Mouse (Mus musculus) liver, adult 2 months (tissue): ENCODE data around the gene Armc2. TPM values are rescaled to one million over a fixed set of nuclear protein-coding genes. Genes with fewer than 3 reads are reported as not detected.
A peak's percentile ranks its signal among the peaks of the same experiment; 100 is the strongest.

Experiments
- DNase-seq: peaks from one replicate; pipeline ENCODE4 v3.0.0-alpha.2; 2011; ENCODE audit warnings: low read depth, low spot score; ENCODE audit errors: extremely low read depth
- H3K27ac ChIP-seq: fragments of 200-500 bp; replicated peaks from 2 replicates; pipeline ENCODE4 v1.5.1; 2012; ENCODE audit warnings: low read depth, mild to moderate bottlenecking, control low read depth, inconsistent platforms, low read length; ENCODE audit not compliant: insufficient read depth
- H3K27me3 ChIP-seq: fragments of 200-500 bp; 2 replicates; pipeline ENCODE4 v1.6.1; 2012; ENCODE audit warnings: mild to moderate bottlenecking, moderate library complexity, low read length, inconsistent platforms; ENCODE audit not compliant: control insufficient read depth, insufficient read depth
- H3K36me3 ChIP-seq: fragments of 200-500 bp; 2 replicates; pipeline ENCODE4 v1.6.1; 2012; ENCODE audit warnings: low read length, inconsistent platforms; ENCODE audit not compliant: control insufficient read depth, insufficient read depth
- H3K4me1 ChIP-seq: fragments of 200-500 bp; 2 replicates; pipeline ENCODE4 v1.6.1; 2011; ENCODE audit warnings: low read length; ENCODE audit not compliant: control insufficient read depth, insufficient read depth
- H3K4me3 ChIP-seq: fragments of 200-500 bp; 2 replicates; pipeline ENCODE4 v1.5.1; 2011; ENCODE audit warnings: low read depth, mild to moderate bottlenecking, control low read depth, low read length, moderate library complexity; ENCODE audit not compliant: insufficient read depth
- H3K79me2 ChIP-seq: fragments of 200-500 bp; 2 replicates; pipeline ENCODE4 v1.6.1; 2012; ENCODE audit warnings: inconsistent platforms, mild to moderate bottlenecking, low read length, moderate library complexity; ENCODE audit not compliant: control insufficient read depth, insufficient read depth
- H3K9ac ChIP-seq: fragments of 200-500 bp; 2 replicates; pipeline ENCODE4 v1.6.1; 2012; ENCODE audit warnings: low read depth, mild to moderate bottlenecking, control low read depth, inconsistent platforms, low read length
- CTCF ChIP-seq: fragments of 200-500 bp; IDR thresholded peaks from 2 replicates; pipeline ENCODE4 v1.5.1; 2011; ENCODE audit warnings: low read depth, low read length, control low read depth
- POLR2A ChIP-seq: fragments of 200-500 bp; IDR thresholded peaks from 2 replicates; pipeline ENCODE4 v1.6.1; 2011; ENCODE audit warnings: low read length, control low read depth; ENCODE audit not compliant: insufficient read depth; ENCODE audit errors: extremely low read depth
- WGBS: fragments of 180-500 bp; shearing (Covaris S2); methylation state at CpG from one replicate; pipeline ENCODE4 v1.1.7; 2018; 5-methylcytosine and 5-hydroxymethylcytosine counted together
- polyA plus RNA-seq: library from polyadenylated mRNA; depleted of rRNA; stranded (reverse); fragments of >200 nt; gene quantifications from 2 replicates; pipeline ENCODE4 v1.2.3, GENCODE M21; 2012
- total RNA-seq: library from RNA; depleted of rRNA; stranded (reverse); fragments of >200 nt; gene quantifications from 2 replicates; pipeline ENCODE4 v1.2.3, GENCODE M21; 2014

The Armc2 gene
- total and polyA plus RNA-seq, 2 experiments = 0.09 TPM; not detected in 1

DNA sequence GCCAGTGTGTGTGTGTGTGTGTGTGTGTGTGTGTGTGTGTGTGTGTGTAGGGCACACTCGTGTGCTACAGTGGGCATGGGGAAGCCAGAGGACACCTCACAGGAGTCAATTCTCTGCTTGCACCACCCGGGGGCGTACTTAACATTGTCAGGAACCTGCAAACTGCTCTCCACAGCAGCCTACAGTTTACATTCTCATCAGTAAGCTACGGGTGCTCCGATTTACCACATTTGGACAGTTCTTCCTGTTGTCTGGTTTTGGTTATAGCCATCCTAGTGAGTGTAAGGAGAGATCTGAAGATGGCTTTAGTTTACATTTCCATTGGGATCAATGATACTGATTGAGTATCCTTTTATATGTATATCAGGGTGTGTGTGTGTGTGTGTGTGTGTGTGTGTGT is 11.3 kb upstream of the Armc2 start:
- no peaks in the 10 kb centered on the region for H3K4me1 ChIP-seq
- no peaks in the 10 kb centered on the region for H3K79me2 ChIP-seq
- no peak for TF ChIP-seq CTCF
- no peak for TF ChIP-seq POLR2A
- no peaks in the 10 kb centered on the region for H3K27me3 ChIP-seq
- H3K9ac ChIP-seq = no peak overlapping the region
- H3K27ac ChIP-seq = no peak overlapping the region
- WGBS = 82% methylated on average over 5 of the region's 5 CpGs
- DNase-seq = peak; percentile 1
- no peak overlapping the region for H3K4me3 ChIP-seq
- H3K36me3 ChIP-seq = no peaks in the 10 kb centered on the region

GRCm38 (mm10) chr10:42027337-42027736 is 9.1 kb upstream of the Armc2 start:
- no peak overlapping the region for H3K4me3 ChIP-seq
- no peak overlapping the region for H3K9ac ChIP-seq
- no peaks in the 10 kb centered on the region; the same call in 1 of the 2 replicates for H3K27me3 ChIP-seq
- H3K36me3 ChIP-seq = no peaks in the 10 kb centered on the region
- H3K4me1 ChIP-seq = no peaks in the 10 kb centered on the region
- no peak for TF ChIP-seq CTCF
- TF ChIP-seq POLR2A = no peak
- H3K79me2 ChIP-seq = no peaks in the 10 kb centered on the region
- WGBS = 89% methylated on average over 11 of the region's 11 CpGs
- no peak for DNase-seq
- no peak overlapping the region for H3K27ac ChIP-seq

DNA sequence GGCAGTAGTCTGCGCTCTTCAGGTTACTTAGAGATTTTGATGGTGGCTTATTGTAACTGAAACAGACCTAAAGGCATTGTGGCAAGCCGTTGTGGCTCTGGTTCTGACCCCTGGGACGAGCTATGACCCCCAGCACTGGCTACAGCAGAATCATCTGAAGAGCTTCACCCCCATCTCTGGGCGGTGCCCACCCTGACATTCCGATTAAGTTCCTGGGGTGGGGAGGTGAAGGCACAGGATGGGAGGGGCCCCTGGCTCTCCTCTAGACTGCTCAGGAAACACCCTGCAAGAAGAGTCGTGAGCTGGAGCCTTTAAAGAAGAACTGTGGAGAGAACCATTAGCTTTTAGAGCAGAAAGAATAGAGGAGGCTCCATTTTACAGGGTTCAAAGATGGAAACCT is 6.2 kb upstream of the Armc2 start:
- WGBS = 82% methylated on average over 6 of the region's 6 CpGs
- no peak for DNase-seq
- no peak overlapping the region for H3K4me3 ChIP-seq
- no peak overlapping the region for H3K27ac ChIP-seq
- no peaks in the 10 kb centered on the region for H3K36me3 ChIP-seq
- no peak overlapping the region for H3K9ac ChIP-seq
- H3K79me2 ChIP-seq = no peaks in the 10 kb centered on the region
- H3K27me3 ChIP-seq = no peaks in the 10 kb centered on the region; the same call in 1 of the 2 replicates
- no peaks in the 10 kb centered on the region for H3K4me1 ChIP-seq
- TF ChIP-seq POLR2A (no peak), CTCF (no peak)

GRCm38 (mm10) chr10:42021536-42021935 is 3.3 kb upstream of the Armc2 start:
- Histone ChIP-seq H3K4me1 (no peaks in the 10 kb centered on the region), H3K9ac (no peak overlapping the region), H3K79me2 (no peaks in the 10 kb centered on the region), H3K27ac (no peak overlapping the region), H3K36me3 (no peaks in the 10 kb centered on the region), H3K4me3 (no peak overlapping the region), H3K27me3 (no peaks in the 10 kb centered on the region; the same call in 1 of the 2 replicates)
- TF ChIP-seq CTCF (no peak), POLR2A (no peak)
- DNase-seq = no peak
- WGBS = 75% methylated on average over 9 of the region's 9 CpGs

DNA sequence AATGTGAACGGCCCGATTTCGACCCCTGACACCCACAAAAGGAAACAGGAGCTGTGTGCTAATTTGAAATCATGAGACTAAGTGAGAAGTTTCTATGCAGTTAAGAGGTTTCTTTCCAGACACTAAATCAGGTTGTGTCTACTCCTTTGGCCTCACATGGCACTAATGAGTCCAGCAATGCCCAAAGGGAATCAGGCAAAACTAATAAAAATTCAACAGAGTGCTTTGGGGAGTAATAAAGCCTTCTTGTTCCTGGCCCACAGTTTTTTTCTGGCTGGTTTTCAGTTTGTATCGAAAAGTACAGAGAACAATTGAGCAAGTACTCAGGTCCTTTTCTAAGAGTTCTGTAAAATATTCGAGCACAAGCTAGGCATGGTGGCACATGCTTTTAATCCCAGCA is 4.2 kb downstream of the Armc2 start:
- no peak for DNase-seq
- H3K79me2 ChIP-seq = no peaks in the 10 kb centered on the region
- H3K36me3 ChIP-seq = no peaks in the 10 kb centered on the region
- H3K4me3 ChIP-seq = no peak overlapping the region
- H3K27ac ChIP-seq = no peak overlapping the region
- no peak for TF ChIP-seq CTCF
- 87% methylated on average over 5 of the region's 5 CpGs for WGBS
- no peak overlapping the region for H3K9ac ChIP-seq
- H3K4me1 ChIP-seq = no peaks in the 10 kb centered on the region
- no peaks in the 10 kb centered on the region for H3K27me3 ChIP-seq

GRCm38 (mm10) chr10:42010761-42011435 is 7.3 kb downstream of the Armc2 start:
- Histone ChIP-seq H3K36me3 (no peaks in the 10 kb centered on the region), H3K27me3 (no peaks in the 10 kb centered on the region), H3K9ac (no peak overlapping the region), H3K4me1 (no peaks in the 10 kb centered on the region), H3K27ac (no peak overlapping the region), H3K79me2 (no peaks in the 10 kb centered on the region), H3K4me3 (no peak overlapping the region)
- TF ChIP-seq CTCF (no peak), POLR2A (no peak)
- DNase-seq = no peak
- WGBS = 91% methylated on average over 10 of the region's 10 CpGs
